In the genomic region with DNA sequence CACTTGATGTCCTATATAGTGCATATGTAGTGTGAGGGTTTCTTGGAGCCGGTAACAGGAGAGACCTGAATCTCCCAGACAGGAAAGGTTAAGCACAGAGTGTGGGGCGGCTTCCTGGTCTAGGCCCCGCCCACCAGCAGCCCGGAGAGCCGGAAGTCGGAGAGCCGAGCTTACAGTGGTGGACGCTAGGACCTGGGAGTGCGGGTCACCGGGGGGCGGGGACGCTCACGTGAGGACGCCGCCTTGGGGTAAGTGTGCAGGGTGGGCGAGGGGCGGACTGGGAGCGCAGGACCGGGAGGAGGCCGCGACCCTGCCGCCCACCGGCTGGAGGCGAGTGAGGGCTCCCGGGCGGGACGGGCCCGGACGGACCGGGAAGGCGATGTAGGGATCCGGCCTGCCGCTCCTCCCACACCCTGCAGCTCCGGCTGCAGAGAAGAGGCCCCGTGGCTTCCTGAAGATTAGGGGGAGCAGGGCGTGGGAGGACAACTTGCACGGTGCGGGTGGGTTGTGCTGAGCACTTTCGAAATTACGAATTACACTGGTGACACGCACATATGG, we compare ENCODE assay signal across 8 mouse cellular contexts. TPM values are rescaled to one million over a fixed set of nuclear protein-coding genes. Genes with fewer than 3 reads are reported as not detected.
DNase-seq lines count a peak whose midpoint lies in the region; ATAC-seq and TF ChIP-seq lines count a peak whose summit lies in the region.

Gene Washc1, plus strand, starts transcription at position 144 of the 558 bp plus-strand sequence.

- H3K79me2 ChIP-seq in CH12.LX (replicated peaks; ENCODE audit: control insufficient read depth, extremely low read depth, insufficient read depth, poor library complexity, severe bottlenecking) = no peaks in the 10 kb centered on the region

- H3K36me3 ChIP-seq in CH12.LX (replicated peaks in 1 of 2; ENCODE audit: control insufficient read depth in 1 of 2, insufficient read depth in 1 of 2, low read length in 1 of 2) = peaks cover 26 to 33% of the 10 kb centered on the region in 2 experiments
- peaks cover 29% of the 10 kb centered on the region for H3K36me3 ChIP-seq in forebrain, embryonic 12.5 days (replicated peaks)
- H3K36me3 ChIP-seq in heart, postnatal 0 days (replicated peaks; ENCODE audit: control insufficient read depth, insufficient read depth, low read length) = peaks cover 29% of the 10 kb centered on the region
- H3K36me3 ChIP-seq in liver, postnatal 0 days (replicated peaks; ENCODE audit: insufficient read depth, low read length) = peaks cover 21% of the 10 kb centered on the region
- H3K36me3 ChIP-seq in neural tube, embryonic 14.5 days (ENCODE audit: control insufficient read depth, insufficient read depth, low read length) = peaks cover 23% of the 10 kb centered on the region

- H3K4me2 ChIP-seq in CH12.LX (ENCODE audit: insufficient read depth, low read depth, poor library complexity, severe bottlenecking) = peak within 1 kb of the TSS; percentile 92
- H3K4me2 ChIP-seq in forebrain, embryonic 12.5 days = peak within 1 kb of the TSS; percentile 64
- peak within 1 kb of the TSS; percentile 77 for H3K4me2 ChIP-seq in heart, postnatal 0 days (ENCODE audit: low read depth, low read length)
- H3K4me2 ChIP-seq in liver, postnatal 0 days (ENCODE audit: low read depth, low read length) = peak within 1 kb of the TSS; percentile 68
- H3K4me2 ChIP-seq in neural tube, embryonic 14.5 days (ENCODE audit: low read depth, low read length) = peak within 1 kb of the TSS; percentile 68

- in situ Hi-C loops in CH12.LX (cut with MboI; ENCODE audit: low pct_ligation_motif_present, low pct_unique_long_range_greater_than_20kb, low sequenced_read_pairs) = loop anchor here (10.0 kb wide), 1 partner anchor 227 kb away; the partner anchor contains the start of gene Ralbp1

- TF ChIP-seq RAD21 in CH12.LX (IDR thresholded peaks at IDR 0.05; ENCODE audit: low read depth, low read length) = no peak

- ATAC-seq in forebrain, embryonic 12.5 days (ENCODE audit: low FRiP score) = peak; percentile 99
- peak; percentile 98 for ATAC-seq in heart, postnatal 0 days (ENCODE audit: insufficient read depth, low read depth)
- peak; percentile 98 for ATAC-seq in liver, postnatal 0 days
- ATAC-seq in neural tube, embryonic 14.5 days (ENCODE audit: low read depth) = peak; percentile 97

- dilution Hi-C loops in CH12.LX (cut with MboI; ENCODE audit: extremely low pct_ligation_motif_present, extremely low pct_unique_long_range_greater_than_20kb, low sequenced_read_pairs) = no loop called here

- TF ChIP-seq CTCF in CH12.LX (conservative IDR thresholded peaks at IDR 0.05 in 1 of 2, IDR thresholded peaks at IDR 0.05 in 1 of 2; ENCODE audit: low read depth in 2 of 2, low read length in 2 of 2) = no peak
- no peak for TF ChIP-seq CTCF in heart, postnatal 0 days (IDR thresholded peaks at IDR 0.05; ENCODE audit: low read depth)
- peak; percentile 20; the same call in 1 of the 2 replicates for TF ChIP-seq CTCF in liver, postnatal 0 days (IDR thresholded peaks at IDR 0.05; ENCODE audit: low read depth)

- no peak for TF ChIP-seq EP300 in CH12.LX (IDR thresholded peaks at IDR 0.05; ENCODE audit: low read length)
- TF ChIP-seq EP300 in heart, postnatal 0 days (IDR thresholded peaks at IDR 0.05; ENCODE audit: low read depth) = peak; percentile 57; the same call in 1 of the 2 replicates
- TF ChIP-seq EP300 in liver, postnatal 0 days (IDR thresholded peaks at IDR 0.05; ENCODE audit: low read depth) = no peak

- under 1% methylated on average over 39 of the region's 41 CpGs for WGBS in forebrain, embryonic 12.5 days
- under 1% methylated on average over 41 of the region's 41 CpGs for WGBS in heart, postnatal 0 days
- under 1% methylated on average over 41 of the region's 41 CpGs for WGBS in large intestine, adult 2 months
- WGBS in liver, postnatal 0 days (ENCODE audit: insufficient replicate concordance) = under 1% methylated on average over 38 of the region's 41 CpGs
- under 1% methylated on average over 41 of the region's 41 CpGs for WGBS in neural tube, embryonic 14.5 days

- peak; percentile 82 for TF ChIP-seq POLR2A in CH12.LX (IDR thresholded peaks at IDR 0.05; ENCODE audit: low read depth, low read length)

- H3K27me3 ChIP-seq in CH12.LX (replicated peaks) = no peaks in the 10 kb centered on the region
- no peaks in the 10 kb centered on the region for H3K27me3 ChIP-seq in forebrain, embryonic 12.5 days
- no peaks in the 10 kb centered on the region for H3K27me3 ChIP-seq in heart, postnatal 0 days (ENCODE audit: control insufficient read depth, insufficient read depth, low read length)
- no peaks in the 10 kb centered on the region for H3K27me3 ChIP-seq in liver, postnatal 0 days (ENCODE audit: insufficient read depth, low read length)
- H3K27me3 ChIP-seq in neural tube, embryonic 14.5 days (ENCODE audit: control insufficient read depth, insufficient read depth, low read length) = no peaks in the 10 kb centered on the region

- H3K27ac ChIP-seq in CH12.LX (ENCODE audit: insufficient read depth, low read depth) = peak within 1 kb of the TSS; percentile 45; the same call in 1 of the 2 replicates
- H3K27ac ChIP-seq in forebrain, embryonic 12.5 days = peak within 1 kb of the TSS; percentile 75; the same call in 1 of the 2 replicates
- H3K27ac ChIP-seq in heart, postnatal 0 days (ENCODE audit: low read depth) = peak within 1 kb of the TSS; percentile 75
- H3K27ac ChIP-seq in liver, postnatal 0 days (ENCODE audit: low read depth) = peak within 1 kb of the TSS; percentile 81
- no peak within 1 kb of the TSS for H3K27ac ChIP-seq in neural tube, embryonic 14.5 days (ENCODE audit: low read depth, low read length)

- DNase-seq in CH12.LX (ENCODE audit: extremely low read depth) = peak; percentile 88
- DNase-seq in c-Kit-positive CD71-positive TER-119-negative erythroid progenitor cells, embryonic 14.5 days (ENCODE audit: low read depth) = peak; percentile 87
- DNase-seq in heart, postnatal 0 days (ENCODE audit: low spot score) = peak; percentile 89
- DNase-seq in large intestine, adult 2 months (ENCODE audit: low read depth, low spot score) = peak; percentile 75
- peak; percentile 95 for DNase-seq in liver, postnatal 0 days
- DNase-seq in testis, postnatal 10 days (ENCODE audit: low spot score) = peak; percentile 94

- peak within 1 kb of the TSS; percentile 62 for H3K9ac ChIP-seq in CH12.LX (ENCODE audit: insufficient read depth, low read depth)
- H3K9ac ChIP-seq in forebrain, embryonic 12.5 days = peak within 1 kb of the TSS; percentile 79
- H3K9ac ChIP-seq in heart, postnatal 0 days (replicated peaks; ENCODE audit: low read depth, low read length) = peak within 1 kb of the TSS; percentile 71
- peak within 1 kb of the TSS; percentile 81 for H3K9ac ChIP-seq in liver, postnatal 0 days (replicated peaks)
- H3K9ac ChIP-seq in neural tube, embryonic 14.5 days (replicated peaks; ENCODE audit: low read depth, low read length) = peak within 1 kb of the TSS; percentile 64

- no peaks in the 10 kb centered on the region for H3K9me3 ChIP-seq in CH12.LX (replicated peaks; ENCODE audit: low read length)
- H3K9me3 ChIP-seq in forebrain, embryonic 12.5 days = no peaks in the 10 kb centered on the region
- H3K9me3 ChIP-seq in heart, postnatal 0 days (replicated peaks; ENCODE audit: control insufficient read depth, low read length) = no peaks in the 10 kb centered on the region
- no peaks in the 10 kb centered on the region for H3K9me3 ChIP-seq in liver, postnatal 0 days (ENCODE audit: low read length)
- no peaks in the 10 kb centered on the region for H3K9me3 ChIP-seq in neural tube, embryonic 14.5 days (ENCODE audit: control insufficient read depth, low read length)

- peak within 1 kb of the TSS; percentile 83 to 99 (median 93) for H3K4me3 ChIP-seq in CH12.LX (replicated peaks in 1 of 3; ENCODE audit: low read depth in 2 of 3, low read length in 2 of 3, poor library complexity in 1 of 3)
- H3K4me3 ChIP-seq in forebrain, embryonic 12.5 days (replicated peaks) = peak within 1 kb of the TSS; percentile 85
- H3K4me3 ChIP-seq in heart, postnatal 0 days (ENCODE audit: low read depth, low read length) = peak within 1 kb of the TSS; percentile 97
- H3K4me3 ChIP-seq in liver, postnatal 0 days (ENCODE audit: low read depth, low read length) = peak within 1 kb of the TSS; percentile 94
- H3K4me3 ChIP-seq in neural tube, embryonic 14.5 days (ENCODE audit: low read depth, low read length) = peak within 1 kb of the TSS; percentile 57

- H3K4me1 ChIP-seq in CH12.LX (ENCODE audit: control insufficient read depth in 1 of 2, insufficient read depth in 2 of 2) = peaks cover 13 to 47% of the 10 kb centered on the region in 2 experiments
- peaks cover 14% of the 10 kb centered on the region for H3K4me1 ChIP-seq in forebrain, embryonic 12.5 days
- peaks cover 7% of the 10 kb centered on the region for H3K4me1 ChIP-seq in heart, postnatal 0 days (ENCODE audit: control insufficient read depth, insufficient read depth)
- peaks cover 26% of the 10 kb centered on the region for H3K4me1 ChIP-seq in liver, postnatal 0 days (ENCODE audit: insufficient read depth)
- H3K4me1 ChIP-seq in neural tube, embryonic 14.5 days (ENCODE audit: control insufficient read depth, insufficient read depth, low read length) = peaks cover 7% of the 10 kb centered on the region

TF ChIP-seq in CH12.LX, 34 proteins besides CTCF, POLR2A, EP300 and RAD21 (continues in another document):
- no peak for TF ChIP-seq JUN (IDR thresholded peaks at IDR 0.05; ENCODE audit: insufficient read depth, low read depth, low read length)
- TF ChIP-seq MYC (IDR thresholded peaks at IDR 0.05; ENCODE audit: low read depth, low read length) = no peak
- TF ChIP-seq MXI1 (IDR thresholded peaks at IDR 0.05; ENCODE audit: low read depth, low read length) = peak; percentile 89
- peak; percentile 77; the same call in 1 of the 2 replicates for TF ChIP-seq RCOR1 (conservative IDR thresholded peaks at IDR 0.05; ENCODE audit: low read depth, low read length)
- TF ChIP-seq TBP (conservative IDR thresholded peaks at IDR 0.05; ENCODE audit: low read depth, low read length) = no peak
- TF ChIP-seq NRF1 (IDR thresholded peaks at IDR 0.05; ENCODE audit: low read depth, low read length) = peak; percentile 34
- no peak for TF ChIP-seq UBTF (IDR thresholded peaks at IDR 0.05; ENCODE audit: low read depth, low read length)
- TF ChIP-seq ELF1 (IDR thresholded peaks at IDR 0.05; ENCODE audit: low read depth, low read length) = peak; percentile 98
- TF ChIP-seq ZKSCAN1 (IDR thresholded peaks at IDR 0.05; ENCODE audit: borderline replicate concordance, low read depth, low read length) = no peak

RNA-seq across cellular contexts. Expression of gene Washc1, which starts in this region (rescaled TPM):
- total RNA-seq in CH12.LX (2012; rRNA removed) = 18.3 and 20.3 TPM in 2 replicates
- 16.4 and 16.5 TPM in 2 replicates for total RNA-seq in CH12.LX (2014; rRNA removed)
- polyA plus RNA-seq in CH12.LX (2012; ENCODE audit: insufficient read length, low read depth) = 27.4 and 27.8 TPM in 2 replicates
- polyA plus RNA-seq in forebrain, embryonic 12.5 days (2016; fragmentation: Nextera tagmentation; extraction: Ambion mirVana) = 34.8 and 35.2 TPM in 2 replicates
- total RNA-seq in heart, postnatal 0 days (2014; rRNA removed; ENCODE audit: low replicate concordance) = 31.7 and 38.3 TPM in 2 replicates
- 28.3 and 31.5 TPM in 2 replicates for polyA plus RNA-seq in heart, postnatal 0 days (2015; fragmentation: Nextera tagmentation; extraction: Ambion mirVana)
- polyA plus RNA-seq in large intestine, adult 2 months (2012; rRNA removed) = 25.6 and 29.4 TPM in 2 replicates
- polyA plus RNA-seq in liver, postnatal 0 days (2015; fragmentation: Nextera tagmentation; extraction: Ambion mirVana) = 12.0 and 13.2 TPM in 2 replicates
- polyA plus RNA-seq in neural tube, embryonic 14.5 days (2014; fragmentation: Nextera tagmentation; extraction: Ambion mirVana) = 37.3 and 41.5 TPM in 2 replicates
